Mouse (Mus musculus) lung, postnatal 0 days (tissue): ENCODE data around the gene Pdgfa.

Experiments
- CTCF ChIP-seq: IDR thresholded peaks from 2 replicates; pipeline ENCODE4 v1.5.1; 2016; ENCODE audit warnings: antibody characterized with exemption, mild to moderate bottlenecking
- EP300 ChIP-seq: IDR thresholded peaks from 2 replicates; pipeline ENCODE4 v1.6.1; 2016; ENCODE audit warnings: antibody characterized with exemption, mild to moderate bottlenecking, control low read depth

DNA sequence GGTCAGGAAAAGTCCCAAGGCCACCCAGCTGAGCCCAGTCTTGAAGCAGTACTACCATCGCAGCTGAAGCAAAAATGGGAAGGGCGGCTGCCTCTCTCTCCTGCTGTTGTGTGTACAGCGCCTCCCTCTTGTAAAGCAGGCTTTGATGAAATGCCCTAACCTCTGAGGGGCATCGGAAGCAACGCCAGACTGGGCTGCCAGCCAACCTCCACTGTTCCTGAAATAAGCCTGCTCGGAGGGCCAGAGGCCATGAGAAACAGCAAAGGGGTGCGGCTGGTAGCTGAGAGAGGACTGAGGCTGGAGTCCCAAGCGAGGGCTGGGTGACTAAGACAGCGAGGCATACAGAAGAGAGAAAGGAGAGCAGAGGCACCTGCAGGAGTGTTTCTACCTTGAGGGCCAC lies 8.4 kb downstream of the Pdgfa start:
- TF ChIP-seq EP300, result no peak
- peak; percentile 46 for TF ChIP-seq CTCF
